Mouse (Mus musculus) heart, postnatal 36 days (tissue): ENCODE data around the gene Sccpdh. TPM values are rescaled to one million over a fixed set of nuclear protein-coding genes. Genes with fewer than 3 reads are reported as not detected.

Experiments
- DNase-seq, 2 experiments: peaks; one replicate each; pipeline ENCODE4 v3.0.0; 2021 to 2022
- intact Hi-C: fragments of 180-260 bp; cut with DNase I; formaldehyde crosslinking; loops from one replicate; pipeline ENCODE4 v1.15.1; 2025
- total RNA-seq, 2 experiments: library from RNA; stranded (reverse); gene quantifications; 2 replicates each; pipeline ENCODE4 v1.2.3; 2021

Sccpdh gene
- total RNA-seq, 2 experiments from 2014 or later, result 57.1 to 58.5 TPM

DNA sequence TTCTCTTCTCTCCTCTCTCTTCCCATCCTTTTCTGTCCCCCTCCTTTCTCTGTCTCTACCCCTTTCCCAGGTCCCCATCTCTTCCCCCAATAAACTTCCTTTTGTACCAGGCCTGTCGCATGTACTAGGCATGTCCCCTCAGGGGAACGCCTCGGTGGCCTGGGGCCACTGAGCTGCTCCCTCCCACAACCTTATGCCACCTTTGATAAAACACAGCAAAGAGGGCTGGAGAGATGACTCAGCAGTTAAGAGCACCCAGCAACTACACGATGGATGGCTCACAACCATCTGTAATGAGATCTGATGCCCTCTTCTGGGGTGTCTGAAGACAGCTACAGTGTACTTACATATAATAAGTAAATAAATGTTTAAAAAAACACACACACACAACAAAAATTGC is 47.8 kb downstream of the Sccpdh start:
- no peak for DNase-seq
- intact Hi-C loops, result no loop called here

- intact Hi-C loops, result no loop called here
- no peak for DNase-seq
These were observed 54.9 kb downstream of the Sccpdh start for GRCm38 (mm10) chr1:179722811-179723469.

DNA sequence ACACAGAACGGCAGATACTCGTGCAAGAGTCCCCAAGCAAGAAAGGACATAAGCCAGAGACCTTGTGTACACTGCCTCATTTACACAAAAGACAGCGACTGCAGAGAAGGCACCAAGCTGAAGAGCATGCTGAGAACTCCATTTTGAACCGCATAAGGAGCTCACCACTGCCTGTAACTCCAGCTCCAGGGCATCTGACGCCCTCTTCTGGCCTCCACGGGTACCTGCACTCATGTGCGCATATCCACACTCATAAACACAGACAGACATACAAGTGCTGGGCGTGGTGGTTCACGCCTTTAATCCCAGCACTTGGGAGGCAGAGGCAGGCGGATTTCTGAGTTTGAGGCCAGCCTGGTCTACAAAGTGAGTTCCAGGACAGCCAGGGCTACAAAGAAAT is 60.7 kb downstream of the Sccpdh start:
- intact Hi-C loops, result no loop called here
- DNase-seq, result no peak

GRCm38 (mm10) chr1:179731391-179731790 is 63.4 kb downstream of the Sccpdh start:
- DNase-seq, result peak in 1 of 2 experiments; percentile 24
- intact Hi-C loops, result no loop called here

DNA sequence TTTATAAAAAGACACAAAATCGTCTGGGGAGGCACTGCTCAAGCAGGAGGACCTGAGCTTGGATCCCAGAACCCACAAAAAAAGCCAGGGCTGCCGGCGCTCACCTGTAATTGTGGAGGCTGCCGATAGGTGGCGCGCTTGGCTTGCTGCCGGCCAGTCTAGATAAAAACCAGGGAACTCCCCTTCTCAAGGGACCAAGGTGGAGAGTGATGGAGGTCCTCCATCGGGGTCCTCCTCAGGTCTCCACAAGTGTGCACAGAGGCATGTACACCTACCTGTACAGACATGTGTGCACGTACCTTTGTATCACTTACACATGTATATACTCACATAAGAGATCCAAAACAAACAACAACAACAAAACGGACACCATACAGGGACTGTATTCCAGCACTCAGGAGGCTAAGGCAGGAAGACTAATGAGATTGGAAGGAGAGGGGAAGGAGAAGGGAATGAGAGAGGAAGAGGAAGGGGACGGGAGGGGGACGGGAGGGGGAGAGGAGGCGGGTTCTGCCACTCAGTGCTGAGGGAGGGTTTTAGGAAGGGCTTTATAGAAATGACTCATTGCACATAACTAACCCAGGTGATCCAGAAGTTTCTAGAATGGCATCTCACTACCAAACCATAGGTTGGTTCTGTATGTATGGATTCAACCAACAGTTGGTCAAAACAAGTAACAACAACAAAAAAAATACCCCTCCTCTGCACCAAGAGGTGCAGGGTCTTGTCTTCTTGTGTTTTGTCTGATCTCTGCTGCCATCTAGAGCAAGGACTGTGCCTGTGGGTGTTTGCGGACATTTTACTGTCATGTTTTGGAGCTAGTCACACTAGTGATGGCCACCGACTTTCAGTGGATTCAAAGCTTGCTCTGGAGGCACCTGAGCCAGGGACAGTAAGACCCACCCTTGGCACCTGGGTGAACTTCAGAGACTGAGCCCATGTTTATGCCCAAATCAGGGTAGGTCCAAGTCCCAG is 66.8 kb downstream of the Sccpdh start:
- intact Hi-C loops, result loop anchor here (1.0 to 2.0 kb wide), 2 partner anchors 89 to 228 kb away; no protein-coding TSS in a partner anchor
- peak; percentile 71 to 73 for DNase-seq

DNA sequence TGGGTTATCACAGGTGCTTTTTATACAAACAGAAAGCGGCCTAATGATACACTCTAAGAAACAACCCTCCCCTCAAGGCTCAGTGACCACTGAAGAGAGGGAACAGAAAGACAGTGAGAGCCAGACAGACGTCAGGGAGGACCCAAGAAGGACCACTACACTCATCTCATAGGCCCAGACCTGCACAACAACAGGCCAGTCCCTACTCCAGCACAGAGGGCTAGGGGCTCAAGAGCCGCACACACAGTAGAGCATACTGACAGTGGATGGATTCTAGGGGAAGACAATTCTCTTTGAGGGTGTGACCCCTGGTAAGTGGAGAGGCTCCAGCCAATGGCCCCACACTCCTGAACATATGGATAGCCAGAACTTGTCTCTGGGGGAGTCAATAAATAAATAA is 68.5 kb downstream of the Sccpdh start:
- no peak for DNase-seq
- intact Hi-C loops, result loop anchor here (2.0 kb wide), 1 partner anchor 102 kb away; no protein-coding TSS in a partner anchor

Other genes with a start within 250 kb of the Sccpdh start
- gene Smyd3, start 150.2 kb upstream of the Sccpdh start, total RNA-seq, result 1 to 10 TPM; 6.9 to 7.2 TPM
- gene Tfb2m, start 121.9 kb upstream of the Sccpdh start, total RNA-seq, result 10 to 100 TPM; 49.4 to 56.2 TPM
- 10 to 100 TPM; 45.2 to 45.4 TPM for gene Cnst, start 121.8 kb upstream of the Sccpdh start, total RNA-seq
- under 1 TPM; 0.43 to 0.53 TPM for gene Kif28, start 77.1 kb downstream of the Sccpdh start, total RNA-seq
- not detected for gene Gm10518, start 135.2 kb downstream of the Sccpdh start, total RNA-seq
- gene Ahctf1, start 135.5 kb downstream of the Sccpdh start, total RNA-seq, result 10 to 100 TPM; 19.4 to 21.8 TPM